Mouse (Mus musculus): ENCODE data around the gene Tex261. TPM values are rescaled to one million over a fixed set of nuclear protein-coding genes. Genes with fewer than 3 reads are reported as not detected.

Gene Tex261
- polyA plus RNA-seq, 1 experiment from 2014 or later, result 66.0 TPM

DNA sequence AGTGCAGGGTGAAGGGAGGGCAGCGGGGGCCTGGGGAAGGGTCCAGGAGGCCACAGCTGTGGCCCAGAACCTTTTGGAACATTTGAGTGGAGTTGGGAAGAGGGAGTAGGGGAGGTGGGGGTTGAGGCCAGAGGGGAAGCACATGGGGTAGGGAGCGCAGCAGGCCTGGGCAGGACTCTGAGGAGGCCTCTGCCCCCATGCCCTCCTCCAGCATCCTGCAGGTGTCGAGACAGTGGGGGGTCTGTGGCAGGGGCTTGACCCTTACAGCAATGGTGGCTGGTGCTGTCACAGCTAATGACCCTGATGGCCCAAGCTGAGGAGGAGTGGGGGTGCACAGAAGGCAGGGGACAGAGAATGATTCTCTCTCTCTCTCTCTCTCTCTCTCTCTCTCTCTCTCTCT, 26.3 kb downstream of the Tex261 start:
- H3K4me2 ChIP-seq, result no peak overlapping the region
- ATAC-seq, result no peak
- H3K27me3 ChIP-seq, result peaks cover 27% of the 10 kb centered on the region
- H3K36me3 ChIP-seq (ENCODE audit: poor library complexity, severe bottlenecking), result no peaks in the 10 kb centered on the region
- 0 out of 2 replicates have a peak, but pooled peaks cover 2% of the 10 kb centered on the region for H3K4me1 ChIP-seq
- H3K27ac ChIP-seq, result no peak overlapping the region
- no peaks in the 10 kb centered on the region for H3K9me3 ChIP-seq (replicated peaks)
- 55% methylated on average over 3 of the region's 3 CpGs for WGBS
- no peak overlapping the region for H3K4me3 ChIP-seq
- H3K9ac ChIP-seq, result no peak overlapping the region

- WGBS, result 43% methylated on average over 2 of the region's 2 CpGs
Measured at GRCm38 (mm10) chr6:83745466-83745865, 30.1 kb downstream of the Tex261 start.

DNA sequence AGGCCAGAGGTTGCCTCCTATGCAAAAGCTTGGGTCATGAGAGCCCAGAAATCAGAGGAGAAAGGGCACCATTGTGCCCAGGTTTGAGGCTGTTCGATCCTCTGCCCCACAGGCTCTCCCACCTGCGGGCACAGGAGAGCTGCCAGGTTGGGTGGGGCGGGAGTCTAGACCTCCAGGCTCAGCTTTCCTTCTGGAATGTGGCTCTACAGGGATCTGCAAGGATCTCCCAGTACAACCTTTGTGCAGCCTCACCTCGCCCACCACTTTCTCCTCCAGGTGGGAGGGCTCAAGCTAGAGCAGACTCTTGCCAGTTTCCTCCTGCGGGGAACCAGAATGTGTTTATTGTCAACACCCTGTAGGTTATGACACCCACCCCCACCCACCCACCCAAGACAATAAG, 31.1 kb downstream of the Tex261 start:
- H3K4me3 ChIP-seq, result no peak overlapping the region
- H3K36me3 ChIP-seq (ENCODE audit: poor library complexity, severe bottlenecking), result no peaks in the 10 kb centered on the region
- ATAC-seq, result no peak
- H3K4me2 ChIP-seq, result no peak overlapping the region
- H3K4me1 ChIP-seq, result 0 out of 2 replicates have a peak, but pooled peaks cover 2% of the 10 kb centered on the region
- no peaks in the 10 kb centered on the region for H3K9me3 ChIP-seq (replicated peaks)
- H3K9ac ChIP-seq, result no peak overlapping the region
- H3K27me3 ChIP-seq, result peaks cover 10% of the 10 kb centered on the region
- WGBS, result 74% methylated on average over 5 of the region's 5 CpGs
- H3K27ac ChIP-seq, result no peak overlapping the region

More at GRCm38 (mm10) chr6:83745466-83745865, 30.1 kb downstream of the Tex261 start:
- Histone ChIP-seq H3K9ac (no peak overlapping the region), H3K4me2 (no peak overlapping the region), H3K27me3 (peaks cover 10% of the 10 kb centered on the region), H3K4me1 (0 out of 2 replicates have a peak, but pooled peaks cover 2% of the 10 kb centered on the region), H3K9me3 (replicated peaks) (no peaks in the 10 kb centered on the region), H3K36me3 (ENCODE audit: poor library complexity, severe bottlenecking) (no peaks in the 10 kb centered on the region), H3K27ac (no peak overlapping the region), H3K4me3 (no peak overlapping the region)
- no peak for ATAC-seq

DNA sequence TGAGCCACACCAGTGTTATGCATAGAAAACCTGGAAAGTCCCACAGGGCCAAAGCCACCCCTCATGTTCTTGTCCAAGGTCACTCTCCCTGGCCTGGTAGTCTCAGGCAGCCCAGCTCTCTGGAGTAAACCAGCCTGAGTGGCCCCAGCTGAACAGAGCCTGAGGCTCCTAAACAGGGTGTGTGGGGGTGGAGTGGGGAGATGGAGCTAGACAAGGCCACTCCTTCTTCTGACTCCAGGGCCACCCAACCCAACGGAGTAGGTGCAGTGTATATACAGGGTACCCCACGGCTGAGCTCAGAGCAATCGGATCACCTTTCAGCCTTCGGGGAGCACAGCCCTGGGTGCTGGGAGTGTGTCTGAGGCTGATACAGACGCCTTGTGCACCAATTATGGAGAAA, 31.5 kb downstream of the Tex261 start:
- Histone ChIP-seq H3K36me3 (ENCODE audit: poor library complexity, severe bottlenecking) (no peaks in the 10 kb centered on the region), H3K27me3 (peaks cover 8% of the 10 kb centered on the region), H3K9me3 (replicated peaks) (no peaks in the 10 kb centered on the region), H3K4me1 (0 out of 2 replicates have a peak, but pooled peaks cover 2% of the 10 kb centered on the region), H3K4me2 (no peak overlapping the region), H3K4me3 (no peak overlapping the region), H3K27ac (no peak overlapping the region), H3K9ac (no peak overlapping the region)
- no peak for ATAC-seq
- WGBS, result 65% methylated on average over 5 of the region's 5 CpGs

DNA sequence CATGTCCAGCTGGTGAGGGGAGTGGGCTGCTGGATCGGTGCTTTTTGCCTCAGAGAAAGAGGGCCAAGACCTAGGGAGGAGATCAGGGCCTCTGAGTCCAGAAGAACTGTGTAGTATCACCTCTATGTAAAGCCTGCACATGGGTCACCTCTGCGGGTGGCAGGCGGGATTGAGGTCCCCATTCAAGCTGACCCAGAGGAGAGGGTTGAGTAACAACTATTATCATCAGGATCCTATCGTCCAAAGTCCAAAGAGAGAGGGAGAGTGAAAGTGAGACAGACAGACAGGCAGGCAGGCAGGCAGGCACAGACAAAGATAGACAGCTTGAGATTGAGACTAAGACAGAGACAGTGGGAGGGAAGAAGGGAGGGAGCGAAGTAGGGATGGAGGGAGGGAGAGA, 32.4 kb downstream of the Tex261 start:
- no peaks in the 10 kb centered on the region for H3K36me3 ChIP-seq (ENCODE audit: poor library complexity, severe bottlenecking)
- peaks cover 6% of the 10 kb centered on the region; the same call in 1 of the 2 replicates for H3K27me3 ChIP-seq
- H3K4me2 ChIP-seq, result no peak overlapping the region
- H3K9ac ChIP-seq, result no peak overlapping the region
- H3K27ac ChIP-seq, result no peak overlapping the region
- H3K4me1 ChIP-seq, result 0 out of 2 replicates have a peak, but pooled peaks cover 2% of the 10 kb centered on the region
- no peak overlapping the region for H3K4me3 ChIP-seq
- no peaks in the 10 kb centered on the region for H3K9me3 ChIP-seq (replicated peaks)
- 52% methylated on average over 5 of the region's 5 CpGs for WGBS
- no peak for ATAC-seq

- WGBS, result 62% methylated on average over 5 of the region's 5 CpGs
- Histone ChIP-seq H3K4me1 (0 out of 2 replicates have a peak, but pooled peaks cover 2% of the 10 kb centered on the region), H3K36me3 (ENCODE audit: poor library complexity, severe bottlenecking) (no peaks in the 10 kb centered on the region), H3K9ac (no peak within 1 kb of the TSS), H3K4me2 (no peak within 1 kb of the TSS), H3K9me3 (replicated peaks) (no peaks in the 10 kb centered on the region), H3K27ac (no peak within 1 kb of the TSS), H3K27me3 (peaks cover 6% of the 10 kb centered on the region; the same call in 1 of the 2 replicates), H3K4me3 (no peak within 1 kb of the TSS)
- ATAC-seq, result peak; percentile 24; the same call in 1 of the 2 replicates
Measured at GRCm38 (mm10) chr6:83742761-83743160, 32.9 kb downstream of the Tex261 start, which contains the start of gene Atp6v1b1. TSS of gene Atp6v1b1 (plus strand) at chr6:83742990.

GRCm38 (mm10) chr6:83738596-83738995, 37.0 kb downstream of the Tex261 start:
- Histone ChIP-seq H3K27ac (no peak overlapping the region), H3K4me1 (no peaks in the 10 kb centered on the region), H3K4me2 (no peak overlapping the region), H3K27me3 (peaks cover 4% of the 10 kb centered on the region; the same call in 1 of the 2 replicates), H3K9ac (no peak overlapping the region), H3K4me3 (no peak overlapping the region), H3K9me3 (replicated peaks) (peaks cover 9% of the 10 kb centered on the region; the same call in 1 of the 2 replicates), H3K36me3 (ENCODE audit: poor library complexity, severe bottlenecking) (no peaks in the 10 kb centered on the region)
- no peak for ATAC-seq
- WGBS, result 82% methylated on average over 6 of the region's 6 CpGs

DNA sequence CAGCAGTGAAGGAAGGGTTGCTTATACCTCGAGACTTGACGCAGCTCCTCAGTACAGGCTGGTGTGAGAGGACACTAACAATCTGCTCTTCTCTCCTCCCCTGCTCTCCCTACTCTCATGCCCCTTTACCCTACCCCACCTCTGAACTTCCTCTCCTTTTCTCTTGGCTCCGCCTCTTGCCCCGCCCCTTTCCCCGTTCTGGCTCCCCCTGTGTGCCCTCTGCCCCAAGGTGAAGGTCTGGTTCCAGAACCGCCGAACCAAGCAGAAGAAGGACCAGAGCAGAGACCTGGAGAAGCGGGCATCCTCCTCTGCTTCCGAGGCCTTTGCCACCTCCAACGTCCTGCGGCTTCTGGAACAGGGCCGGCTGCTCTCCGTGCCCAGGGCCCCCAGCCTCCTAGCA, 38.3 kb downstream of the Tex261 start:
- H3K9me3 ChIP-seq (replicated peaks), result peaks cover 9% of the 10 kb centered on the region; the same call in 1 of the 2 replicates
- no peak overlapping the region for H3K9ac ChIP-seq
- no peaks in the 10 kb centered on the region for H3K4me1 ChIP-seq
- H3K4me2 ChIP-seq, result no peak overlapping the region
- WGBS, result 38% methylated on average over 13 of the region's 13 CpGs
- no peak for ATAC-seq
- H3K27ac ChIP-seq, result no peak overlapping the region
- H3K36me3 ChIP-seq (ENCODE audit: poor library complexity, severe bottlenecking), result no peaks in the 10 kb centered on the region
- no peak overlapping the region for H3K4me3 ChIP-seq
- H3K27me3 ChIP-seq, result 0 out of 2 replicates have a peak, but pooled peaks cover 3% of the 10 kb centered on the region

GRCm38 (mm10) chr6:83731128-83731527, 44.5 kb downstream of the Tex261 start:
- H3K4me3 ChIP-seq, result no peak overlapping the region
- peaks cover 9% of the 10 kb centered on the region; the same call in 1 of the 2 replicates for H3K9me3 ChIP-seq (replicated peaks)
- H3K4me2 ChIP-seq, result no peak overlapping the region
- no peak overlapping the region for H3K27ac ChIP-seq
- ATAC-seq, result no peak
- WGBS, result 26% methylated on average over 5 of the region's 5 CpGs
- H3K9ac ChIP-seq, result no peak overlapping the region
- no peaks in the 10 kb centered on the region for H3K36me3 ChIP-seq (ENCODE audit: poor library complexity, severe bottlenecking)
- H3K4me1 ChIP-seq, result no peaks in the 10 kb centered on the region
- H3K27me3 ChIP-seq, result peaks cover 16% of the 10 kb centered on the region

- no peaks in the 10 kb centered on the region for H3K36me3 ChIP-seq (ENCODE audit: poor library complexity, severe bottlenecking)
Measured at GRCm38 (mm10) chr6:83729350-83729970, 46.2 kb downstream of the Tex261 start.

DNA sequence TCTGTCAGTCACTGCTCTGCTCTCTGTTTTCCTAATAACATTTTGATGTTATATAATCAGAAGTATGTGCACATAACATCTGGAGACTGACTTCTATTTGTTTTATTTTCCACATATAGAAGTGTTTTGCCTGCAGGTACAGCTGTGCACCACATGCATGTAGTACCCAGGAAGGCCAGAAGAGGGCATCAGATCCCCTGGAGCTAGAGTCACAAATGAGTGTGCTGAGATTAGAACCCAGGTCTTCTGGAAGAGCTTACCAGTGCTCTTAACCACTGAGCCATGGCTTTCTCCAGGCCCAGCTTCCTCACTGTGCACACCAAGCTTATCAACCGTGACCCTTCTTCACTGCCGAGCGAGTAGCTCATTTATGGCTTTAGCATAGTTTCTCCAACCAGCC, 47.1 kb downstream of the Tex261 start:
- peaks cover 24% of the 10 kb centered on the region for H3K27me3 ChIP-seq
- 94% methylated on average over 3 of the region's 3 CpGs for WGBS

More at GRCm38 (mm10) chr6:83729350-83729970, 46.2 kb downstream of the Tex261 start:
- no peak overlapping the region for H3K9ac ChIP-seq
- H3K9me3 ChIP-seq (replicated peaks), result peaks cover 8% of the 10 kb centered on the region; the same call in 1 of the 2 replicates
- peaks cover 17% of the 10 kb centered on the region for H3K27me3 ChIP-seq
- H3K27ac ChIP-seq, result no peak overlapping the region
- 77% methylated on average over 14 of the region's 14 CpGs for WGBS
- no peaks in the 10 kb centered on the region for H3K4me1 ChIP-seq
- no peak overlapping the region for H3K4me2 ChIP-seq
- no peak overlapping the region for H3K4me3 ChIP-seq
- ATAC-seq, result no peak

DNA sequence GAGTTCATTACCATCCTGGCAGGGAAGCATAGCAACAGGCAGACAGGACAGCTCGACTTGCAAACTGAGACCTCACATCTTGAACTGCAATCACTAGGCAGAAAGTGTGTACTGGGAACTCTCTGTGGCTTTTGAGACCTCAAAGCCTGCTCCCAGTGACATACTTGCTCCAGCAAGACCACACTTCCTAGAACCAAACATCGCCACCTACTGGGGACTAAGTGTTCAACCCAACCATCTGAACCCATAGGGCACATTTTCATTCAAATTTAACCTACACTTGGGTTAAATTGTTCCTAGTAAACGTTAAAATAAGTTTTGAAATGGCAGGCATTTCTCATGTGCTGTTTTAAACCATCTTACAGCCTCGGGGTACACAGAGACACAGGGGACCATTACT, 48.4 kb downstream of the Tex261 start:
- no peak for ATAC-seq
- H3K27ac ChIP-seq, result no peak overlapping the region
- no peak overlapping the region for H3K9ac ChIP-seq
- H3K27me3 ChIP-seq, result peaks cover 35% of the 10 kb centered on the region
- no peaks in the 10 kb centered on the region for H3K36me3 ChIP-seq (ENCODE audit: poor library complexity, severe bottlenecking)
- H3K4me2 ChIP-seq, result no peak overlapping the region
- no peaks in the 10 kb centered on the region for H3K4me1 ChIP-seq
- WGBS, result 41% methylated on average over 4 of the region's 4 CpGs
- H3K9me3 ChIP-seq (replicated peaks), result no peaks in the 10 kb centered on the region
- H3K4me3 ChIP-seq, result no peak overlapping the region

More for the DNA sequence above, 47.1 kb downstream of the Tex261 start:
- Histone ChIP-seq H3K4me1 (no peaks in the 10 kb centered on the region), H3K27ac (no peak overlapping the region), H3K4me2 (no peak overlapping the region), H3K9me3 (replicated peaks) (no peaks in the 10 kb centered on the region), H3K4me3 (no peak overlapping the region), H3K9ac (no peak overlapping the region), H3K36me3 (ENCODE audit: poor library complexity, severe bottlenecking) (no peaks in the 10 kb centered on the region)
- no peak for ATAC-seq
